Mouse (Mus musculus): ENCODE results near the gene Rsu1.
"Not testable (repeated sequence)": the region's sequence is repeated elsewhere in the genome, so short reads cannot be mapped to it uniquely, and the experiment has no call there.

Gene Rsu1

GRCm38 (mm10) chr2:13224546-13224945, 46.7 kb downstream of the Rsu1 start:
- DNase-seq, result peak in 1 of 2 experiments; percentile 39

GRCm38 (mm10) chr2:13223451-13223850, 47.8 kb downstream of the Rsu1 start:
- no peak for DNase-seq

- DNase-seq, result no peak
Measured at GRCm38 (mm10) chr2:13220141-13220540, 51.1 kb downstream of the Rsu1 start.

- no peak for DNase-seq
Measured at GRCm38 (mm10) chr2:13218112-13218511, 53.1 kb downstream of the Rsu1 start.

GRCm38 (mm10) chr2:13206825-13207224, 64.4 kb downstream of the Rsu1 start:
- DNase-seq, result no peak

GRCm38 (mm10) chr2:13206367-13206766, 64.8 kb downstream of the Rsu1 start:
- no peak for DNase-seq

- no peak for DNase-seq
Measured at GRCm38 (mm10) chr2:13202805-13203475, 68.3 kb downstream of the Rsu1 start.

GRCm38 (mm10) chr2:13199713-13200112, 71.5 kb downstream of the Rsu1 start:
- no peak for DNase-seq

- no peak for DNase-seq
Measured at GRCm38 (mm10) chr2:13199033-13199432, 72.2 kb downstream of the Rsu1 start.

GRCm38 (mm10) chr2:13195540-13195939, 75.7 kb downstream of the Rsu1 start:
- no peak for DNase-seq

GRCm38 (mm10) chr2:13192157-13192556, 79.1 kb downstream of the Rsu1 start:
- DNase-seq, result no peak

GRCm38 (mm10) chr2:13190767-13191166, 80.4 kb downstream of the Rsu1 start:
- DNase-seq, result no peak

GRCm38 (mm10) chr2:13188831-13189495, 82.3 kb downstream of the Rsu1 start:
- DNase-seq, result no peak

GRCm38 (mm10) chr2:13183124-13183523, 88.1 kb downstream of the Rsu1 start:
- no peak for DNase-seq

GRCm38 (mm10) chr2:13181899-13182298, 89.3 kb downstream of the Rsu1 start:
- not testable (repeated sequence) for DNase-seq

GRCm38 (mm10) chr2:13177698-13178395, 93.4 kb downstream of the Rsu1 start:
- no peak for DNase-seq

- no peak for DNase-seq
Measured at GRCm38 (mm10) chr2:13176304-13176620, 95.0 kb downstream of the Rsu1 start.

GRCm38 (mm10) chr2:13175536-13176303, 95.5 kb downstream of the Rsu1 start:
- DNase-seq, result no peak

- no peak for DNase-seq
Measured at GRCm38 (mm10) chr2:13174461-13174860, 96.8 kb downstream of the Rsu1 start.

- no peak for DNase-seq
Measured at GRCm38 (mm10) chr2:13170651-13171050, 100.6 kb downstream of the Rsu1 start.

GRCm38 (mm10) chr2:13169962-13170361, 101.3 kb downstream of the Rsu1 start:
- DNase-seq, result no peak

- no peak for DNase-seq
Measured at GRCm38 (mm10) chr2:13169158-13169890, 101.9 kb downstream of the Rsu1 start.

- peak in 1 of 2 experiments; percentile 9 for DNase-seq
Measured at GRCm38 (mm10) chr2:13168743-13169142, 102.5 kb downstream of the Rsu1 start.
